Mouse (Mus musculus) heart, embryonic 12.5 days (tissue): ENCODE results near the gene U90926. TPM values are rescaled to one million over a fixed set of nuclear protein-coding genes. Genes with fewer than 3 reads are reported as not detected.

Experiments used
- ATAC-seq: fragments of 200-750 bp; cut with Nextera tagmentation; 2 replicates; pipeline ENCODE4 v1.8.0; 2017; ENCODE audit warnings: moderate TSS enrichment, moderate library complexity; ENCODE audit not compliant: insufficient number of reproducible peaks, low FRiP score
- H3K27ac ChIP-seq: fragments of 300-500 bp; sonication (generic); 2 replicates; pipeline ENCODE4 v1.5.1; 2016; ENCODE audit warnings: mild to moderate bottlenecking, moderate library complexity; ENCODE audit not compliant: poor library complexity, severe bottlenecking
- H3K27me3 ChIP-seq: fragments of 300-500 bp; sonication (generic); replicated peaks from 2 replicates; pipeline ENCODE4 v1.6.1; 2016; ENCODE audit warnings: mild to moderate bottlenecking, moderate library complexity
- H3K36me3 ChIP-seq: fragments of 300-500 bp; sonication (generic); 2 replicates; pipeline ENCODE4 v1.6.1; 2016; ENCODE audit warnings: mild to moderate bottlenecking, moderate library complexity
- H3K4me1 ChIP-seq: fragments of 300-500 bp; sonication (generic); replicated peaks from 2 replicates; pipeline ENCODE4 v1.6.1; 2016; ENCODE audit warnings: mild to moderate bottlenecking
- H3K4me2 ChIP-seq: fragments of 300-500 bp; sonication (generic); 2 replicates; pipeline ENCODE4 v1.6.1; 2016; ENCODE audit warnings: mild to moderate bottlenecking, moderate library complexity
- H3K4me3 ChIP-seq: fragments of 300-500 bp; sonication (generic); 2 replicates; pipeline ENCODE4 v1.5.1; 2016; ENCODE audit warnings: mild to moderate bottlenecking
- H3K9ac ChIP-seq: fragments of 300-500 bp; sonication (generic); 2 replicates; pipeline ENCODE4 v1.6.1; 2016; ENCODE audit warnings: mild to moderate bottlenecking, moderate library complexity
- H3K9me3 ChIP-seq: fragments of 300-500 bp; sonication (generic); replicated peaks from 2 replicates; pipeline ENCODE4 v1.6.1; 2016; ENCODE audit warnings: mild to moderate bottlenecking, moderate library complexity
- WGBS: fragments of 180-500 bp; shearing (Covaris S2); methylation state at CpG from one replicate; pipeline ENCODE4 v1.1.7; 2016; 5-methylcytosine and 5-hydroxymethylcytosine counted together
- polyA plus RNA-seq: library from polyadenylated mRNA; unstranded; fragments of >200 nt; fragmentation: Nextera tagmentation; extraction: Ambion mirVana; gene quantifications from 2 replicates; pipeline ENCODE4 v1.2.1, GENCODE M21; 2016

Gene U90926
- polyA plus RNA-seq, 1 experiment from 2014 or later: not detected

GRCm38 (mm10) chr5:92188881-92189483 lies 26.2 kb downstream of the U90926 start:
- no peak overlapping the region for H3K4me3 ChIP-seq
- no peaks in the 10 kb centered on the region for H3K27me3 ChIP-seq
- H3K9me3 ChIP-seq: peaks cover 10% of the 10 kb centered on the region
- H3K4me2 ChIP-seq: no peak overlapping the region
- no peak for ATAC-seq
- no peaks in the 10 kb centered on the region for H3K4me1 ChIP-seq
- H3K36me3 ChIP-seq: peaks cover 71% of the 10 kb centered on the region
- H3K9ac ChIP-seq: no peak overlapping the region
- 92% methylated on average over 7 of the region's 7 CpGs for WGBS
- H3K27ac ChIP-seq: no peak overlapping the region

- no peak for ATAC-seq
- Histone ChIP-seq H3K9me3 (peaks cover 3% of the 10 kb centered on the region), H3K4me3 (no peak overlapping the region), H3K4me1 (no peaks in the 10 kb centered on the region), H3K36me3 (peaks cover 65% of the 10 kb centered on the region), H3K27ac (no peak overlapping the region), H3K27me3 (no peaks in the 10 kb centered on the region), H3K9ac (no peak overlapping the region), H3K4me2 (no peak overlapping the region)
- 86% methylated on average over 8 of the region's 8 CpGs for WGBS
These were observed 32.0 kb downstream of the U90926 start for GRCm38 (mm10) chr5:92183071-92183830.

- Histone ChIP-seq H3K9ac (no peak overlapping the region), H3K36me3 (peaks cover 48% of the 10 kb centered on the region), H3K4me3 (no peak overlapping the region), H3K27ac (no peak overlapping the region), H3K27me3 (no peaks in the 10 kb centered on the region), H3K4me1 (no peaks in the 10 kb centered on the region), H3K9me3 (no peaks in the 10 kb centered on the region), H3K4me2 (no peak overlapping the region)
- ATAC-seq: no peak
- WGBS: 90% methylated on average over 6 of the region's 6 CpGs
These were observed 49.2 kb downstream of the U90926 start for GRCm38 (mm10) chr5:92165976-92166375.

Other genes starting within 250 kb of the U90926 start
- not detected in 2 replicates for gene Odaph, start 227.9 kb downstream of the U90926 start, polyA plus RNA-seq
- gene Cdkl2, start 171.5 kb downstream of the U90926 start, polyA plus RNA-seq: 1.0 TPM in 2 replicates
- 186 and 193 TPM in 2 replicates for gene G3bp2, start 131.7 kb downstream of the U90926 start, polyA plus RNA-seq
- 39.9 and 41.9 TPM in 2 replicates for gene Uso1, start 77.5 kb downstream of the U90926 start, polyA plus RNA-seq
- not detected in 2 replicates for gene Ppef2, start 40.9 kb upstream of the U90926 start, polyA plus RNA-seq
- 4.8 and 6.6 TPM in 2 replicates for gene Naaa, start 62.8 kb upstream of the U90926 start, polyA plus RNA-seq
- gene Sdad1, start 95.1 kb upstream of the U90926 start, polyA plus RNA-seq: 28.5 and 29.0 TPM in 2 replicates
- gene Cxcl9, start 112.7 kb upstream of the U90926 start, polyA plus RNA-seq: not detected in 2 replicates
- gene Art3, start 116.4 kb upstream of the U90926 start, polyA plus RNA-seq: 37.5 and 41.5 TPM in 2 replicates
- 0.30 and 0.52 TPM in 2 replicates for gene Cxcl10, start 133.5 kb upstream of the U90926 start, polyA plus RNA-seq
- gene Nup54, start 219.8 kb upstream of the U90926 start, polyA plus RNA-seq: 42.6 and 44.6 TPM in 2 replicates